Mouse (Mus musculus): ENCODE measurements around the gene Txndc16.

- TF ChIP-seq CTCF (IDR thresholded peaks at IDR 0.05; ENCODE audit: borderline replicate concordance, extremely low read depth, insufficient read depth, insufficient read length) = no peak
- no peak for TF ChIP-seq POLR2A (IDR thresholded peaks at IDR 0.05; ENCODE audit: borderline replicate concordance, extremely low read depth, insufficient read depth, insufficient read length, poor library complexity, severe bottlenecking)
These were observed 45.0 kb downstream of the Txndc16 start for GRCm38 (mm10) chr14:45175012-45175740.

Data from brain, embryonic 14.5 days (tissue).